Mouse (Mus musculus) lung, postnatal 0 days (tissue): Measurements from ENCODE around the gene Abcf2.
A peak's percentile ranks its signal among the peaks of the same experiment; 100 is the strongest.

Source experiments
- CTCF ChIP-seq: IDR thresholded peaks from 2 replicates; pipeline ENCODE4 v1.5.1; 2016; ENCODE audit warnings: antibody characterized with exemption, mild to moderate bottlenecking
- EP300 ChIP-seq: IDR thresholded peaks from 2 replicates; pipeline ENCODE4 v1.6.1; 2016; ENCODE audit warnings: antibody characterized with exemption, mild to moderate bottlenecking, control low read depth

- TF ChIP-seq CTCF = peak; percentile 79
- TF ChIP-seq EP300 = no peak
Measured at GRCm38 (mm10) chr5:24597221-24597728, 20.0 kb upstream of the Abcf2 start.
